Mouse (Mus musculus): ENCODE measurements around the gene Mpz. TPM values are rescaled to one million over a fixed set of nuclear protein-coding genes. Genes with fewer than 3 reads are reported as not detected.

Gene Mpz
- polyA plus RNA-seq, 2 experiments, result 5.3 to 14.6 TPM

GRCm38 (mm10) chr1:171103179-171103840 is 47.2 kb upstream of the Mpz start:
- Histone ChIP-seq H3K4me1 (ENCODE audit: control insufficient read depth, insufficient read depth, low read length) (0 out of 2 replicates have a peak, but pooled peaks cover 3% of the 10 kb centered on the region), H3K9me3 (ENCODE audit: control insufficient read depth, low read length) (no peaks in the 10 kb centered on the region), H3K4me2 (replicated peaks; ENCODE audit: low read depth, low read length, severe bottlenecking) (peak overlapping the region; percentile 51), H3K4me3 (replicated peaks; ENCODE audit: low read length) (peak overlapping the region; percentile 61), H3K27me3 (ENCODE audit: control insufficient read depth, insufficient read depth, low read length) (no peaks in the 10 kb centered on the region), H3K27ac (replicated peaks; ENCODE audit: low read depth, low read length) (no peak overlapping the region), H3K36me3 (ENCODE audit: control insufficient read depth, insufficient read depth, low read length) (no peaks in the 10 kb centered on the region), H3K9ac (ENCODE audit: low read depth, low read length, severe bottlenecking) (peak overlapping the region; percentile 22; the same call in 1 of the 2 replicates)
- DNase-seq (ENCODE audit: low spot score) (no peak), ATAC-seq (ENCODE audit: low FRiP score, low read depth) (peak; percentile 14; the same call in 1 of the 2 replicates)
- WGBS, result 9% methylated on average over 10 of the region's 10 CpGs
- no peak for TF ChIP-seq POLR2A (IDR thresholded peaks at IDR 0.05; ENCODE audit: borderline replicate concordance, extremely low read depth, insufficient read depth, insufficient read length)

- Histone ChIP-seq H3K27ac (replicated peaks; ENCODE audit: low read depth, low read length) (no peak overlapping the region), H3K36me3 (ENCODE audit: control insufficient read depth, insufficient read depth, low read length) (no peaks in the 10 kb centered on the region), H3K4me3 (replicated peaks; ENCODE audit: low read length) (no peak overlapping the region), H3K9ac (ENCODE audit: low read depth, low read length, severe bottlenecking) (no peak overlapping the region), H3K27me3 (ENCODE audit: control insufficient read depth, insufficient read depth, low read length) (no peaks in the 10 kb centered on the region), H3K9me3 (ENCODE audit: control insufficient read depth, low read length) (no peaks in the 10 kb centered on the region), H3K4me1 (ENCODE audit: control insufficient read depth, insufficient read depth, low read length) (0 out of 2 replicates have a peak, but pooled peaks cover 3% of the 10 kb centered on the region), H3K4me2 (replicated peaks; ENCODE audit: low read depth, low read length, severe bottlenecking) (no peak overlapping the region)
- no peak for ATAC-seq (ENCODE audit: low FRiP score, low read depth)
- no peak for DNase-seq (ENCODE audit: low spot score)
- WGBS, result 73% methylated on average over 6 of the region's 6 CpGs
- TF ChIP-seq POLR2A (IDR thresholded peaks at IDR 0.05; ENCODE audit: borderline replicate concordance, extremely low read depth, insufficient read depth, insufficient read length), result no peak
Observed at GRCm38 (mm10) chr1:171105226-171105625, 45.3 kb upstream of the Mpz start.

GRCm38 (mm10) chr1:171109620-171110019 is 40.9 kb upstream of the Mpz start:
- Histone ChIP-seq H3K4me1 (ENCODE audit: control insufficient read depth, insufficient read depth, low read length) (0 out of 2 replicates have a peak, but pooled peaks cover 2% of the 10 kb centered on the region), H3K27ac (replicated peaks; ENCODE audit: low read depth, low read length) (no peak overlapping the region), H3K4me2 (replicated peaks; ENCODE audit: low read depth, low read length, severe bottlenecking) (no peak overlapping the region), H3K36me3 (ENCODE audit: control insufficient read depth, insufficient read depth, low read length) (no peaks in the 10 kb centered on the region), H3K27me3 (ENCODE audit: control insufficient read depth, insufficient read depth, low read length) (no peaks in the 10 kb centered on the region), H3K4me3 (replicated peaks; ENCODE audit: low read length) (no peak overlapping the region), H3K9me3 (ENCODE audit: control insufficient read depth, low read length) (no peaks in the 10 kb centered on the region), H3K9ac (ENCODE audit: low read depth, low read length, severe bottlenecking) (no peak overlapping the region)
- no peak for TF ChIP-seq POLR2A (IDR thresholded peaks at IDR 0.05; ENCODE audit: borderline replicate concordance, extremely low read depth, insufficient read depth, insufficient read length)
- ATAC-seq (ENCODE audit: low FRiP score, low read depth) (no peak), DNase-seq (ENCODE audit: low spot score) (no peak)
- WGBS, result 46% methylated on average over 9 of the region's 9 CpGs

- Histone ChIP-seq H3K4me3 (replicated peaks; ENCODE audit: low read length) (peak overlapping the region; percentile 45), H3K4me2 (replicated peaks; ENCODE audit: low read depth, low read length, severe bottlenecking) (peak overlapping the region; percentile 40), H3K27me3 (ENCODE audit: control insufficient read depth, insufficient read depth, low read length) (no peaks in the 10 kb centered on the region), H3K9ac (ENCODE audit: low read depth, low read length, severe bottlenecking) (peak overlapping the region; percentile 35), H3K9me3 (ENCODE audit: control insufficient read depth, low read length) (no peaks in the 10 kb centered on the region), H3K4me1 (ENCODE audit: control insufficient read depth, insufficient read depth, low read length) (0 out of 2 replicates have a peak, but pooled peaks cover 2% of the 10 kb centered on the region), H3K27ac (replicated peaks; ENCODE audit: low read depth, low read length) (peak overlapping the region; percentile 45), H3K36me3 (ENCODE audit: control insufficient read depth, insufficient read depth, low read length) (no peaks in the 10 kb centered on the region)
- WGBS, result 14% methylated on average over 15 of the region's 15 CpGs
- ATAC-seq (ENCODE audit: low FRiP score, low read depth), result peak; percentile 51; the same call in 1 of the 2 replicates
- no peak for DNase-seq (ENCODE audit: low spot score)
- no peak for TF ChIP-seq POLR2A (IDR thresholded peaks at IDR 0.05; ENCODE audit: borderline replicate concordance, extremely low read depth, insufficient read depth, insufficient read length)
Observed at GRCm38 (mm10) chr1:171110659-171111019, 39.9 kb upstream of the Mpz start.

GRCm38 (mm10) chr1:171111020-171111780 is 39.3 kb upstream of the Mpz start:
- under 1% methylated on average over 38 of the region's 38 CpGs for WGBS
- Histone ChIP-seq H3K36me3 (ENCODE audit: control insufficient read depth, insufficient read depth, low read length) (no peaks in the 10 kb centered on the region), H3K4me2 (replicated peaks; ENCODE audit: low read depth, low read length, severe bottlenecking) (peak overlapping the region; percentile 50), H3K9me3 (ENCODE audit: control insufficient read depth, low read length) (no peaks in the 10 kb centered on the region), H3K27me3 (ENCODE audit: control insufficient read depth, insufficient read depth, low read length) (no peaks in the 10 kb centered on the region), H3K27ac (replicated peaks; ENCODE audit: low read depth, low read length) (peak overlapping the region; percentile 45), H3K4me1 (ENCODE audit: control insufficient read depth, insufficient read depth, low read length) (0 out of 2 replicates have a peak, but pooled peaks cover 2% of the 10 kb centered on the region), H3K9ac (ENCODE audit: low read depth, low read length, severe bottlenecking) (peak overlapping the region; percentile 49), H3K4me3 (replicated peaks; ENCODE audit: low read length) (peak overlapping the region; percentile 45)
- DNase-seq (ENCODE audit: low spot score), result peak; percentile 95
- ATAC-seq (ENCODE audit: low FRiP score, low read depth), result peak; percentile 92
- 0 out of 2 replicates have a peak, but pooled peaks have one; percentile 14 for TF ChIP-seq POLR2A (IDR thresholded peaks at IDR 0.05; ENCODE audit: borderline replicate concordance, extremely low read depth, insufficient read depth, insufficient read length)

Measured in limb, embryonic 14.5 days (tissue).